Mouse (Mus musculus) C2C12 (cell line): Measurements from ENCODE around the gene Txndc16. TPM values are rescaled to one million over a fixed set of nuclear protein-coding genes. Genes with fewer than 3 reads are reported as not detected.
A peak's percentile ranks its signal among the peaks of the same experiment; 100 is the strongest.

Experiments
- H3K27me3 ChIP-seq: one replicate; pipeline ENCODE4 v1.6.1; 2011; ENCODE audit not compliant: control insufficient read depth, insufficient read depth, insufficient read length
- H3K36me3 ChIP-seq: one replicate; pipeline ENCODE4 v1.6.1; 2011; ENCODE audit not compliant: control insufficient read depth, insufficient read depth
- H3K4me3 ChIP-seq: one replicate; pipeline ENCODE4 v1.5.1; 2011; ENCODE audit warnings: mild to moderate bottlenecking, control low read depth; ENCODE audit not compliant: poor library complexity, insufficient read depth, severe bottlenecking
- H3K79me2 ChIP-seq: one replicate; pipeline ENCODE4 v1.6.1; 2011; ENCODE audit not compliant: control insufficient read depth, insufficient read depth
- H3K79me3 ChIP-seq: one replicate; pipeline ENCODE4 v1.6.1; 2011; ENCODE audit warnings: low read depth, control low read depth
- H3ac ChIP-seq: one replicate; pipeline ENCODE3; 2011; ENCODE audit warnings: low read depth; ENCODE audit not compliant: control insufficient read depth, insufficient read length
- CEBPB ChIP-seq: IDR thresholded peaks from one replicate; pipeline ENCODE4 v1.6.1; 2011; ENCODE audit warnings: low read depth, mild to moderate bottlenecking, control low read depth, moderate library complexity
- CTCF ChIP-seq: IDR thresholded peaks from one replicate; pipeline ENCODE4 v1.5.1; 2011; ENCODE audit not compliant: control insufficient read depth, insufficient read depth, insufficient read length
- FOSL1 ChIP-seq: IDR thresholded peaks from one replicate; pipeline ENCODE4 v1.8.0; 2011; ENCODE audit warnings: mild to moderate bottlenecking, low read length; ENCODE audit not compliant: poor library complexity, insufficient read depth, severe bottlenecking
- MAX ChIP-seq: IDR thresholded peaks from one replicate; pipeline ENCODE4 v1.6.1; 2011; ENCODE audit warnings: mild to moderate bottlenecking, control low read depth
- MYOD1 ChIP-seq: IDR thresholded peaks from one replicate; pipeline ENCODE4 v1.6.1; 2011; ENCODE audit warnings: low read depth; ENCODE audit not compliant: control insufficient read depth, insufficient read length
- MYOG ChIP-seq: IDR thresholded peaks from one replicate; pipeline ENCODE4 v1.6.1; 2011; ENCODE audit not compliant: control insufficient read depth, insufficient read length; ENCODE audit errors: extremely low read depth
- USF1 ChIP-seq: IDR thresholded peaks from one replicate; pipeline ENCODE4 v1.6.1; 2011; ENCODE audit warnings: low read depth, mild to moderate bottlenecking, control low read depth, moderate library complexity
- long read RNA-seq, 2 experiments: library from polyadenylated mRNA; unstranded; transcript quantifications; one replicate each; pipeline ENCODE4 v2.0.0; 2019 to 2020
- polyA plus RNA-seq: library from polyadenylated mRNA; unstranded; fragments of >200 nt; fragmentation: generic; extraction: Trizol; gene quantifications from one replicate; pipeline ENCODE4 v1.2.1, GENCODE M21; 2012; ENCODE audit warnings: missing spikeins

Gene Txndc16
- 0.67 TPM for polyA plus RNA-seq
- long read RNA-seq, experiment 1, full-length matches to known transcripts, result 2 of 5 reads
- long read RNA-seq, experiment 1, partial matches to known transcripts, result 1 of 5 reads
- long read RNA-seq, experiment 1, other reads (novel, unspliced or antisense), result 2 of 5 reads
- long read RNA-seq, experiment 2, full-length matches to known transcripts, result 11 of 16 reads
- long read RNA-seq, experiment 2, partial matches to known transcripts, result 2 of 16 reads
- long read RNA-seq, experiment 2, other reads (novel, unspliced or antisense), result 3 of 16 reads

GRCm38 (mm10) chr14:45220090-45220956 is at the start of gene Txndc16:
Txndc16 (minus strand) TSS chr14:45220328.
- TF ChIP-seq CEBPB, result no peak
- H3K79me3 ChIP-seq, result no peaks in the 10 kb centered on the region
- no peaks in the 10 kb centered on the region for H3K27me3 ChIP-seq

GRCm38 (mm10) chr14:45263831-45264592 is 43.9 kb upstream of the Txndc16 start:
- Histone ChIP-seq H3K79me3 (no peaks in the 10 kb centered on the region), H3K79me2 (no peaks in the 10 kb centered on the region), H3K36me3 (no peaks in the 10 kb centered on the region), H3K27me3 (no peaks in the 10 kb centered on the region), H3K4me3 (no peak overlapping the region), H3ac (no peak overlapping the region)
- no peak for TF ChIP-seq MAX
- TF ChIP-seq MYOG, result no peak
- no peak for TF ChIP-seq MYOD1
- TF ChIP-seq USF1, result no peak
- no peak for TF ChIP-seq CEBPB
- no peak for TF ChIP-seq CTCF
- no peak for TF ChIP-seq FOSL1

More at GRCm38 (mm10) chr14:45220090-45220956, at the start of gene Txndc16:
- H3K36me3 ChIP-seq, result no peaks in the 10 kb centered on the region
- no peaks in the 10 kb centered on the region for H3K79me2 ChIP-seq
- peak within 1 kb of the TSS; percentile 18 for H3K4me3 ChIP-seq
- peak within 1 kb of the TSS; percentile 43 for H3ac ChIP-seq

- Histone ChIP-seq H3ac (no peak overlapping the region), H3K79me2 (no peaks in the 10 kb centered on the region), H3K36me3 (no peaks in the 10 kb centered on the region), H3K79me3 (no peaks in the 10 kb centered on the region), H3K4me3 (no peak overlapping the region), H3K27me3 (no peaks in the 10 kb centered on the region)
- TF ChIP-seq CTCF (no peak), MAX (no peak), USF1 (no peak), CEBPB (no peak), MYOD1 (no peak)
These were observed 31.5 kb upstream of the Txndc16 start for GRCm38 (mm10) chr14:45251548-45252076.

- Histone ChIP-seq H3K36me3 (no peaks in the 10 kb centered on the region), H3K4me3 (no peak overlapping the region), H3K79me2 (no peaks in the 10 kb centered on the region), H3K27me3 (no peaks in the 10 kb centered on the region), H3ac (no peak overlapping the region), H3K79me3 (no peaks in the 10 kb centered on the region)
- TF ChIP-seq MYOG (no peak), CTCF (no peak), CEBPB (no peak), MAX (no peak), MYOD1 (no peak), FOSL1 (no peak), USF1 (no peak)
These were observed 21.5 kb upstream of the Txndc16 start for GRCm38 (mm10) chr14:45241613-45242012.

- no peak overlapping the region for H3ac ChIP-seq
- TF ChIP-seq USF1 (no peak), CEBPB (no peak), FOSL1 (no peak), CTCF (no peak)
- no peaks in the 10 kb centered on the region for H3K36me3 ChIP-seq
- no peak overlapping the region for H3K4me3 ChIP-seq
- no peaks in the 10 kb centered on the region for H3K79me3 ChIP-seq
- no peaks in the 10 kb centered on the region for H3K27me3 ChIP-seq
- H3K79me2 ChIP-seq, result no peaks in the 10 kb centered on the region
These were observed 18.9 kb upstream of the Txndc16 start for GRCm38 (mm10) chr14:45239042-45239441.
